Mouse (Mus musculus) MEL (cell line): ENCODE results near the gene Prkcb. TPM values are rescaled to one million over a fixed set of nuclear protein-coding genes. Genes with fewer than 3 reads are reported as not detected.

Experiments
- DNase-seq: peaks from one replicate; pipeline ENCODE4 v3.0.0; 2011; ENCODE audit warnings: low read depth, low spot score
- H3K27ac ChIP-seq: 2 replicates; pipeline ENCODE4 v1.5.1; 2012; ENCODE audit warnings: low read depth, mild to moderate bottlenecking, control low read depth, low read length, moderate library complexity; ENCODE audit not compliant: control insufficient read depth
- H3K27me3 ChIP-seq, 2 experiments: fragments of 150-350 bp in 1 of 2; sonication (generic) in 1 of 2; 2 replicates each; pipeline ENCODE4 v1.6.1; 2012; ENCODE audit warnings: low read length in 2 of 2, mild to moderate bottlenecking in 2 of 2, improper control_type of control experiment in 1 of 2, moderate library complexity in 1 of 2; ENCODE audit not compliant: insufficient read depth in 2 of 2, control insufficient read depth in 1 of 2
- H3K36me3 ChIP-seq, 2 experiments: 2 replicates each; pipeline ENCODE4 v1.6.1; 2012 to 2014; ENCODE audit warnings: low read length in 2 of 2, improper control_type of control experiment in 1 of 2, inconsistent platforms in 1 of 2, mild to moderate bottlenecking in 1 of 2; ENCODE audit not compliant: insufficient read depth in 2 of 2, control insufficient read depth in 1 of 2
- H3K4me1 ChIP-seq, 2 experiments: fragments of 150-350 bp in 1 of 2; sonication (generic) in 1 of 2; 2 replicates each; pipeline ENCODE4 v1.6.1; 2012; ENCODE audit warnings: low read length in 2 of 2, improper control_type of control experiment in 1 of 2, mild to moderate bottlenecking in 1 of 2; ENCODE audit not compliant: insufficient read depth in 2 of 2, control insufficient read depth in 1 of 2
- H3K4me3 ChIP-seq, 2 experiments: fragments of 150-350 bp in 1 of 2; sonication (generic) in 1 of 2; 2 replicates each; pipeline ENCODE4 v1.5.1; 2012; ENCODE audit warnings: low read depth in 2 of 2, low read length in 2 of 2, mild to moderate bottlenecking in 2 of 2, moderate library complexity in 2 of 2, control low read depth in 1 of 2, improper control_type of control experiment in 1 of 2; ENCODE audit not compliant: control insufficient read depth in 1 of 2, insufficient read depth in 1 of 2
- H3K79me2 ChIP-seq: 2 replicates; pipeline ENCODE4 v1.6.1; 2012; ENCODE audit warnings: mild to moderate bottlenecking, low read length, moderate library complexity; ENCODE audit not compliant: control insufficient read depth, poor library complexity, insufficient read depth
- H3K9ac ChIP-seq: 2 replicates; pipeline ENCODE4 v1.6.1; 2012; ENCODE audit warnings: low read depth, mild to moderate bottlenecking, control low read depth, low read length, moderate library complexity; ENCODE audit not compliant: control insufficient read depth, poor library complexity, severe bottlenecking
- H3K9me3 ChIP-seq: fragments of 150-350 bp; sonication (generic); replicated peaks from 2 replicates; pipeline ENCODE4 v1.6.1; 2012; ENCODE audit warnings: mild to moderate bottlenecking, low read length, improper control_type of control experiment, moderate library complexity; ENCODE audit not compliant: insufficient read depth
- CHD1 ChIP-seq: IDR thresholded peaks from 2 replicates; pipeline ENCODE4 v1.6.1; 2012; ENCODE audit warnings: low read depth, mild to moderate bottlenecking, inconsistent platforms, low read length, improper control_type of control experiment
- CTCF ChIP-seq, 3 experiments: IDR thresholded peaks in 2 of 3; conservative IDR thresholded peaks in 1 of 3; 2 replicates each; pipeline ENCODE4 v1.5.1; 2011 to 2012; ENCODE audit warnings: low read length in 3 of 3, low read depth in 2 of 3, mild to moderate bottlenecking in 2 of 3, improper control_type of control experiment in 1 of 3, inconsistent platforms in 1 of 3, mixed read lengths in 1 of 3, moderate library complexity in 1 of 3; ENCODE audit not compliant: control insufficient read depth in 1 of 3, insufficient read depth in 1 of 3, poor library complexity in 1 of 3, severe bottlenecking in 1 of 3
- ELF1 ChIP-seq: IDR thresholded peaks from 2 replicates; pipeline ENCODE4 v1.6.1; 2014; ENCODE audit warnings: low read depth, mild to moderate bottlenecking, inconsistent platforms, low read length, improper control_type of control experiment, moderate library complexity
- EP300 ChIP-seq, 2 experiments: IDR thresholded peaks; 2 replicates each; pipeline ENCODE4 v1.6.1; 2011; ENCODE audit warnings: improper control_type of control experiment in 2 of 2, low read length in 2 of 2, low read depth in 1 of 2, mild to moderate bottlenecking in 1 of 2
- JUND ChIP-seq: IDR thresholded peaks from 2 replicates; pipeline ENCODE4 v1.6.1; 2011; ENCODE audit warnings: low read depth, mild to moderate bottlenecking, improper control_type of control experiment, low read length
- MAFK ChIP-seq: IDR thresholded peaks from 2 replicates; pipeline ENCODE4 v1.6.1; 2011; ENCODE audit warnings: low read depth, mild to moderate bottlenecking, low read length, improper control_type of control experiment, borderline replicate concordance
- MAX ChIP-seq: IDR thresholded peaks from 2 replicates; pipeline ENCODE4 v1.6.1; 2011; ENCODE audit warnings: low read length, improper control_type of control experiment
- MEF2A ChIP-seq: IDR thresholded peaks from 2 replicates; pipeline ENCODE4 v1.6.1; 2014; ENCODE audit warnings: low read depth, mild to moderate bottlenecking, inconsistent platforms, low read length, improper control_type of control experiment; ENCODE audit not compliant: poor library complexity, insufficient replicate concordance, severe bottlenecking; ENCODE audit errors: extremely low read depth
- MYC ChIP-seq: IDR thresholded peaks from 2 replicates; pipeline ENCODE4 v1.6.1; 2011; ENCODE audit warnings: low read depth, mild to moderate bottlenecking, low read length, improper control_type of control experiment, moderate library complexity
- NRF1 ChIP-seq: IDR thresholded peaks from 2 replicates; pipeline ENCODE4 v1.6.1; 2014; ENCODE audit warnings: low read depth, mild to moderate bottlenecking, inconsistent platforms, low read length, improper control_type of control experiment, moderate library complexity; ENCODE audit not compliant: poor library complexity, insufficient read depth, severe bottlenecking
- POLR2A ChIP-seq, 2 experiments: IDR thresholded peaks; 2 replicates each; pipeline ENCODE4 v1.6.1; 2011 to 2012; ENCODE audit warnings: low read length in 2 of 2, mild to moderate bottlenecking in 2 of 2, control low read depth in 1 of 2, improper control_type of control experiment in 1 of 2, low read depth in 1 of 2, moderate library complexity in 1 of 2; ENCODE audit not compliant: control insufficient read depth in 1 of 2, insufficient read depth in 1 of 2, poor library complexity in 1 of 2
- POLR2AphosphoS5 ChIP-seq: IDR thresholded peaks from 2 replicates; pipeline ENCODE4 v1.6.1; 2012; ENCODE audit warnings: low read depth, borderline replicate concordance, mild to moderate bottlenecking, inconsistent platforms, low read length, moderate library complexity, mixed read lengths
- RAD21 ChIP-seq: IDR thresholded peaks from 2 replicates; pipeline ENCODE4 v1.6.1; 2011; ENCODE audit warnings: mild to moderate bottlenecking, low read depth, low read length, improper control_type of control experiment
- TAL1 ChIP-seq: IDR thresholded peaks from 2 replicates; pipeline ENCODE4 v1.6.1; 2012; ENCODE audit warnings: mild to moderate bottlenecking, inconsistent platforms, low read length, moderate library complexity, mixed read lengths
- TCF12 ChIP-seq: IDR thresholded peaks from 2 replicates; pipeline ENCODE4 v1.6.1; 2014; ENCODE audit warnings: low read depth, mild to moderate bottlenecking, inconsistent platforms, low read length, improper control_type of control experiment, moderate library complexity
- ZKSCAN1 ChIP-seq: IDR thresholded peaks from 2 replicates; pipeline ENCODE4 v1.6.1; 2012; ENCODE audit warnings: low read depth, mild to moderate bottlenecking, inconsistent platforms, low read length, improper control_type of control experiment, moderate library complexity
- ZMIZ1 ChIP-seq: IDR thresholded peaks from 2 replicates; pipeline ENCODE4 v1.6.1; 2012; ENCODE audit warnings: low read depth, mild to moderate bottlenecking, inconsistent platforms, low read length, improper control_type of control experiment, moderate library complexity
- ZNF384 ChIP-seq: IDR thresholded peaks from 2 replicates; pipeline ENCODE4 v1.6.1; 2012; ENCODE audit warnings: low read depth, mild to moderate bottlenecking, inconsistent platforms, low read length, improper control_type of control experiment
- polyA plus RNA-seq, 2 experiments: library from polyadenylated mRNA; stranded (reverse) in 1 of 2; unstranded in 1 of 2; fragments of >175 nt in 1 of 2; fragments of >200 nt in 1 of 2; gene quantifications; 2 replicates each; pipeline versions ENCODE4 v1.2.1 to v1.2.4; 2012; ENCODE audit warnings: low replicate concordance in 2 of 2, low read depth in 1 of 2; ENCODE audit not compliant: insufficient read length in 2 of 2, insufficient read depth in 1 of 2, missing spikeins in 1 of 2
- total RNA-seq: library from RNA; depleted of rRNA; stranded (reverse); fragments of 300-350 nt; gene quantifications from 2 replicates; pipeline ENCODE4 v1.2.3, GENCODE M21; 2012

Gene Prkcb
- total and polyA plus RNA-seq, 3 experiments = not detected

GRCm38 (mm10) chr7:122245976-122246375, 42.6 kb upstream of the Prkcb start:
- peaks cover 0 to 2% of the 10 kb centered on the region in 2 experiments; a peak in 1 of 4 replicates for H3K27me3 ChIP-seq
- TF ChIP-seq MEF2A (no peak), ZMIZ1 (no peak), POLR2A (IDR thresholded peaks at IDR 0.05; ENCODE audit: control insufficient read depth in 1 of 2, insufficient read depth in 1 of 2, low read depth in 1 of 2, low read length in 2 of 2, poor library complexity in 1 of 2) (no peak), CTCF (IDR thresholded peaks at IDR 0.05 in 2 of 3, conservative IDR thresholded peaks at IDR 0.05 in 1 of 3; ENCODE audit: control insufficient read depth in 1 of 3, insufficient read depth in 1 of 3, low read depth in 2 of 3, low read length in 3 of 3, poor library complexity in 1 of 3, severe bottlenecking in 1 of 3) (no peak), MYC (no peak), MAFK (no peak), ZKSCAN1 (no peak), TAL1 (no peak)
- H3K9ac ChIP-seq = no peak overlapping the region
- H3K36me3 ChIP-seq = no peaks in the 10 kb centered on the region
- no peaks in the 10 kb centered on the region for H3K9me3 ChIP-seq
- no peak overlapping the region for H3K4me3 ChIP-seq
- no peak for DNase-seq
- H3K27ac ChIP-seq = no peak overlapping the region
- H3K4me1 ChIP-seq = no peaks in the 10 kb centered on the region
- H3K79me2 ChIP-seq = no peaks in the 10 kb centered on the region

- DNase-seq = no peak
- H3K36me3 ChIP-seq = no peaks in the 10 kb centered on the region
- H3K4me3 ChIP-seq = no peak overlapping the region
Measured at GRCm38 (mm10) chr7:122247254-122247864, 41.2 kb upstream of the Prkcb start.

GRCm38 (mm10) chr7:122249321-122249821, 39.2 kb upstream of the Prkcb start:
- no peak for DNase-seq
- no peak overlapping the region for H3K9ac ChIP-seq
- H3K79me2 ChIP-seq = no peaks in the 10 kb centered on the region
- H3K27me3 ChIP-seq = peaks cover 0 to 2% of the 10 kb centered on the region in 2 experiments; a peak in 1 of 4 replicates
- no peak overlapping the region for H3K27ac ChIP-seq
- H3K36me3 ChIP-seq = no peaks in the 10 kb centered on the region
- TF ChIP-seq ZKSCAN1 (no peak), RAD21 (no peak), EP300 (IDR thresholded peaks at IDR 0.05; ENCODE audit: low read depth in 1 of 2, low read length in 2 of 2) (no peak)
- no peak overlapping the region for H3K4me3 ChIP-seq
- no peaks in the 10 kb centered on the region for H3K9me3 ChIP-seq
- H3K4me1 ChIP-seq = no peaks in the 10 kb centered on the region

More at GRCm38 (mm10) chr7:122247254-122247864, 41.2 kb upstream of the Prkcb start:
- Histone ChIP-seq H3K27ac (no peak overlapping the region), H3K9me3 (no peaks in the 10 kb centered on the region), H3K27me3 (peaks cover 0 to 2% of the 10 kb centered on the region in 2 experiments; a peak in 1 of 4 replicates), H3K4me1 (no peaks in the 10 kb centered on the region), H3K9ac (no peak overlapping the region), H3K79me2 (no peaks in the 10 kb centered on the region)
- TF ChIP-seq ZNF384 (no peak), NRF1 (no peak), TAL1 (no peak), MAX (no peak), MYC (no peak), ZKSCAN1 (no peak), TCF12 (no peak), ELF1 (no peak), POLR2AphosphoS5 (no peak), CHD1 (no peak), JUND (no peak)
